Mouse (Mus musculus) intestine, embryonic 14.5 days (tissue): ENCODE data around the gene Mafk. TPM values are rescaled to one million over a fixed set of nuclear protein-coding genes. Genes with fewer than 3 reads are reported as not detected.
"Not testable (repeated sequence)": the region's sequence is repeated elsewhere in the genome, so short reads cannot be mapped to it uniquely, and the experiment has no call there.

ENCODE experiments used
- ATAC-seq: fragments of 200-750 bp; cut with Nextera tagmentation; replicated peaks from 2 replicates; pipeline ENCODE4 v1.8.0; 2017; ENCODE audit warnings: low read depth, moderate number of reproducible peaks, moderate TSS enrichment, moderate library complexity; ENCODE audit not compliant: low FRiP score, low TSS enrichment
- DNase-seq: peaks from one replicate; pipeline ENCODE4 v3.0.0-alpha.2; 2018; ENCODE audit warnings: low spot score
- H3K27ac ChIP-seq: fragments of 300-500 bp; sonication (generic); 2 replicates; pipeline ENCODE4 v1.5.1; 2014; ENCODE audit warnings: low read depth, mild to moderate bottlenecking, control low read depth
- H3K27me3 ChIP-seq: fragments of 300-500 bp; sonication (generic); replicated peaks from 2 replicates; pipeline ENCODE4 v1.6.1; 2014; ENCODE audit warnings: low read length, control low read depth; ENCODE audit not compliant: control insufficient read depth, insufficient read depth
- H3K36me3 ChIP-seq: fragments of 300-500 bp; sonication (generic); 2 replicates; pipeline ENCODE4 v1.6.1; 2014; ENCODE audit warnings: low read length, control low read depth; ENCODE audit not compliant: control insufficient read depth, insufficient read depth
- H3K4me1 ChIP-seq: fragments of 300-500 bp; sonication (generic); replicated peaks from 2 replicates; pipeline ENCODE4 v1.6.1; 2014; ENCODE audit warnings: low read length, control low read depth, mixed read lengths; ENCODE audit not compliant: control insufficient read depth, insufficient read depth
- H3K4me2 ChIP-seq: fragments of 300-500 bp; sonication (generic); 2 replicates; pipeline ENCODE4 v1.6.1; 2014; ENCODE audit warnings: low read length
- H3K4me3 ChIP-seq: fragments of 300-500 bp; sonication (generic); 2 replicates; pipeline ENCODE4 v1.5.1; 2014; ENCODE audit warnings: low read depth, low read length, control low read depth, mixed read lengths
- H3K9ac ChIP-seq: fragments of 300-500 bp; sonication (generic); 2 replicates; pipeline ENCODE4 v1.6.1; 2014; ENCODE audit warnings: mild to moderate bottlenecking, low read length
- H3K9me3 ChIP-seq: fragments of 300-500 bp; sonication (generic); 2 replicates; pipeline ENCODE4 v1.6.1; 2016; ENCODE audit warnings: low read length, control low read depth; ENCODE audit not compliant: control insufficient read depth
- WGBS: fragments of 180-500 bp; shearing (Covaris S2); extraction: QIAGEN DNeasy Blood & Tissue Kit; methylation state at CpG from one replicate; pipeline ENCODE4 v1.1.7; 2014; 5-methylcytosine and 5-hydroxymethylcytosine counted together
- polyA plus RNA-seq: library from polyadenylated mRNA; unstranded; fragments of >200 nt; fragmentation: Nextera tagmentation; extraction: Ambion mirVana; gene quantifications from 2 replicates; pipeline ENCODE4 v1.2.1, GENCODE M21; 2014

The Mafk gene
- 9.4 and 11.2 TPM in 2 replicates for polyA plus RNA-seq

- ATAC-seq: peak; percentile 89
- no peaks in the 10 kb centered on the region for H3K27me3 ChIP-seq
- H3K9ac ChIP-seq: peak within 1 kb of the TSS; percentile 67
- H3K27ac ChIP-seq: peak within 1 kb of the TSS; percentile 74
- H3K36me3 ChIP-seq: no peaks in the 10 kb centered on the region
- no peaks in the 10 kb centered on the region for H3K9me3 ChIP-seq
- H3K4me3 ChIP-seq: peak within 1 kb of the TSS; percentile 68
- H3K4me1 ChIP-seq: peaks cover 39% of the 10 kb centered on the region
- H3K4me2 ChIP-seq: peak within 1 kb of the TSS; percentile 93
- under 1% methylated on average over 83 of the region's 92 CpGs for WGBS
- peak; percentile 99 for DNase-seq
Measured at GRCm38 (mm10) chr5:139791227-139792158, at the start of gene Mafk. TSS of gene Mafk (plus strand) at chr5:139791513.

- 22% methylated on average over 3 of the region's 3 CpGs for WGBS
Measured at GRCm38 (mm10) chr5:139742640-139743039, 48.7 kb upstream of the Mafk start.

DNA sequence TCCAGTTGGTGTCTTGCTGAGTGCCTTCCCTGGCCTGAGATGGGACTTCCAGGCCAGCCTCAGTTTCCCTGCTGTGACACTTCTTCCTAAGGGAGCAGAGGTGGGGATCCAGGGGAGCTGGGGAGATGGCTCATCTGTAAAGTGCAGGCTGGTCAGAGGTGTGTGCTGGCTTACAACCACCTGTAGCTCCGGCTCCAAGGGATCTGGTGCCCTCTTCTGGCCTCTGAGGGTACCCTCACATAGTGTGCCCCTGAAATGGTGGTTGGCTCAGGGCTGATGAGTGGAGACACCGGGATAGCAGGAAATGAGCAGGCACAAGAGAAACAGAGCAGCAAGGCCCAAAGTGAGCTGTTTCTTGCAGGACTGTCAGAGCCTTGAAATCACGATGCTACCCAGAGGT, 45.5 kb upstream of the Mafk start:
- no peak overlapping the region for H3K4me3 ChIP-seq
- WGBS: 6% methylated on average over 3 of the region's 3 CpGs
- ATAC-seq: peak; percentile 66

More at GRCm38 (mm10) chr5:139742640-139743039, 48.7 kb upstream of the Mafk start:
- not testable (repeated sequence) for DNase-seq, H3K27ac ChIP-seq, H3K9me3 ChIP-seq, ATAC-seq, H3K4me2 ChIP-seq, H3K9ac ChIP-seq, H3K27me3 ChIP-seq, H3K4me1 ChIP-seq, H3K4me3 ChIP-seq, H3K36me3 ChIP-seq

GRCm38 (mm10) chr5:139749413-139750125, 41.7 kb upstream of the Mafk start:
- H3K27ac ChIP-seq: no peak overlapping the region
- H3K9ac ChIP-seq: no peak overlapping the region
- H3K4me1 ChIP-seq: no peaks in the 10 kb centered on the region
- H3K36me3 ChIP-seq: peaks cover 41% of the 10 kb centered on the region
- WGBS: 84% methylated on average over 16 of the region's 16 CpGs
- DNase-seq (no peak), ATAC-seq (no peak)
- H3K4me3 ChIP-seq: no peak overlapping the region
- no peak overlapping the region for H3K4me2 ChIP-seq
- H3K27me3 ChIP-seq: no peaks in the 10 kb centered on the region
- no peaks in the 10 kb centered on the region for H3K9me3 ChIP-seq

More for the DNA sequence above, 45.5 kb upstream of the Mafk start:
- no peak overlapping the region for H3K9ac ChIP-seq
- H3K27me3 ChIP-seq: no peaks in the 10 kb centered on the region
- no peak overlapping the region for H3K4me2 ChIP-seq
- H3K27ac ChIP-seq: no peak overlapping the region
- no peaks in the 10 kb centered on the region for H3K4me1 ChIP-seq
- H3K9me3 ChIP-seq: no peaks in the 10 kb centered on the region
- peak; percentile 74 for DNase-seq
- H3K36me3 ChIP-seq: peaks cover 9% of the 10 kb centered on the region; the same call in 1 of the 2 replicates

GRCm38 (mm10) chr5:139750535-139750934, 40.8 kb upstream of the Mafk start:
- Histone ChIP-seq H3K4me3 (no peak overlapping the region), H3K9ac (no peak overlapping the region), H3K27me3 (no peaks in the 10 kb centered on the region), H3K4me2 (no peak overlapping the region), H3K27ac (no peak overlapping the region), H3K4me1 (no peaks in the 10 kb centered on the region), H3K9me3 (no peaks in the 10 kb centered on the region), H3K36me3 (peaks cover 49% of the 10 kb centered on the region)
- ATAC-seq: 0 out of 2 replicates have a peak, but pooled peaks have one; percentile 7
- peak; percentile 92 for DNase-seq

- Histone ChIP-seq H3K36me3 (peaks cover 87% of the 10 kb centered on the region), H3K9ac (no peak overlapping the region), H3K4me3 (no peak overlapping the region), H3K27me3 (no peaks in the 10 kb centered on the region), H3K27ac (no peak overlapping the region), H3K4me1 (no peaks in the 10 kb centered on the region), H3K9me3 (no peaks in the 10 kb centered on the region), H3K4me2 (no peak overlapping the region)
- DNase-seq (peak; percentile 79), ATAC-seq (no peak)
- WGBS: 37% methylated on average over 12 of the region's 12 CpGs
Measured at GRCm38 (mm10) chr5:139754753-139755152, 36.6 kb upstream of the Mafk start.

DNA sequence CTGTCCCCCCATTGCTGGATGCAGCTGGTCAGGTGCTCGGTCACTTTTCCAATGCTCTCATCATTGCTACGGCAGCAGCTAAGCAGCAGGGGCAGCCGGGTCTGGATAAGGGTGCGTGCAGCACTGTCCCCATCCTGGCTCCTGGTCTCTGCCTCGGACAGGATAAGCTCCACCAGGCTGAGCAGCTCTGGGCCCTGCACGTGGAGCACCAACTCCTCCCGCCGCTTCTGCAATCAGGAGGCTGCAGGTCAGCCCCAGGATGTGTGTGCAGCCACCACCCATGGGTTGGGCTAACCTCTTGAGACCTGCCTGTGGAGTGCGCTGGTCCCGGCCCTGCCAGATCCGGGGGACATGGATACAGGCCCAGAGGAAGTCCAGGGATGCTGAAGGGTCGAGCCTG, 35.2 kb upstream of the Mafk start:
- H3K9ac ChIP-seq: no peak overlapping the region
- no peak overlapping the region for H3K4me3 ChIP-seq
- no peaks in the 10 kb centered on the region for H3K9me3 ChIP-seq
- 90% methylated on average over 12 of the region's 12 CpGs for WGBS
- no peaks in the 10 kb centered on the region for H3K4me1 ChIP-seq
- no peak overlapping the region for H3K4me2 ChIP-seq
- H3K27ac ChIP-seq: no peak overlapping the region
- ATAC-seq (no peak), DNase-seq (no peak)
- no peaks in the 10 kb centered on the region for H3K27me3 ChIP-seq
- H3K36me3 ChIP-seq: peaks cover 94% of the 10 kb centered on the region

DNA sequence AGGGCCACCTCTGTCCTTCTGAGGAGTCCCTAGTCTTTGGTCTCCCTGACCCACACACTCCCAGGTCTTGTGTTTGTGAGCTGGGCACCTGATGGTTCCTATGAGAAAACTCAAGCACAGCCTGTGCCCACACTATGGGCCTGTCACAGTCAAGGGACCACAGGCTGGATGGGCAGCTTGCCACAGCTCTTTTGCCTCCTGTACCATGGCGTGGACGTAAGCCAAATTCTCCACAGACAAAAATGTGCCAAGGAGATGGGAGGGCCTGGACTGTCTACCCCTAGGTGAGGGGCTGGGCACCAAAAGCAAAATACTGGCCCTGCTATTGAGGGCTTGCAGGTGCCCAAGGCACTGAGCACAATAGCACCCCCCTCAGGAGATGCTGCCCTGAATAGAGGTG, 34.7 kb upstream of the Mafk start:
- Histone ChIP-seq H3K4me3 (no peak overlapping the region), H3K27me3 (no peaks in the 10 kb centered on the region), H3K4me2 (no peak overlapping the region), H3K9ac (no peak overlapping the region), H3K4me1 (no peaks in the 10 kb centered on the region), H3K36me3 (peaks cover 94% of the 10 kb centered on the region), H3K9me3 (no peaks in the 10 kb centered on the region), H3K27ac (no peak overlapping the region)
- DNase-seq: no peak
- WGBS: 97% methylated on average over 2 of the region's 2 CpGs
- ATAC-seq: no peak
